Mouse (Mus musculus): Measurements from ENCODE around the gene Myo6.

DNA sequence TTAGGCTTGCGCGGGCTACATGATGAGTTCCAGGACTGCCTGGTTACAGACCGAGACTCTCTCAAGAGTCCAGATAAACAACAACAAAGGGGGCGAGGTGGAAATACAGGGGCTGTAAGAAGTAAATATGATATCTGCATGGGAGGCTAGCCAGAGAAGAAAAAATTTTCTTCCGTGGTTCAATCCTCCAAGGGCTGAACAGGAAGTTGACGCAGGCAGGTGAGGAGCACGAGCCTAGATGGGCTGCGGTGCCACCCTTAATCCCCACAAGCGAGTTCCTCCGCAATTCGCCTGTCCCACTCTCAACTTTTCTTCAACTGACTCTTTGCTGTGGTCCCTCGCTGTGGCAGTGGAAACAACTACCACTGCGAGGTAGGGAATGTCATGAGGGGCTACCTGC lies 640 bp upstream of the Myo6 start:
- TF ChIP-seq CTCF (IDR thresholded peaks at IDR 0.05) = no peak
- no peak for TF ChIP-seq EP300 (IDR thresholded peaks at IDR 0.05)

All from lung, postnatal 0 days (tissue).